Mouse (Mus musculus): ENCODE data around the gene Scarb2. TPM values are rescaled to one million over a fixed set of nuclear protein-coding genes. Genes with fewer than 3 reads are reported as not detected.

The Scarb2 gene
- total and polyA plus RNA-seq, 3 experiments: 38.5 to 85.9 (median 76.7) TPM

DNA sequence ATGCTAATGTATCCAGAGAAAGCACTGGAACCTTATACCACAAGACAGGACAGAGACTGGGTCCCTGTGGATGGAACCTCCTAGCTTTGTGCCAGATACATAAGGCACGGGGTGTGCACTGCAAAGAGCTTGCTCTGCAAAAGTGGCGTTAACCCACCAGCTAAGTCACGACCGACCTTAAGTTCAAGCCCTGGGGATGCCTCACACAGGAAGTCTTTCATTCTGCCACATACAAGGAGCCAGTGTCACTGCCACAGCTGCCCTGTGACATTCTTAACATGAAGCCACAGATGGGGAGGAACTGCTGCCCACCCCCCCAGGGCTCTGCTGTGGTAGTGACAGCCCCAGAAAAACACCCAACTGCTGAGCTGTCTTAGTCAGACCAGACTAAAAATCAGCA lies 15.9 kb downstream of the Scarb2 start:
- WGBS: 53% methylated on average over 4 of the region's 4 CpGs
- intact Hi-C loops (cut with DNase I): no loop called here
- H3K79me2 ChIP-seq (replicated peaks; ENCODE audit: control insufficient read depth, insufficient read depth, low read length): peaks cover 2% of the 10 kb centered on the region
- H3K27ac ChIP-seq: peak overlapping the region; percentile 3
- no peaks in the 10 kb centered on the region for H3K27me3 ChIP-seq (ENCODE audit: control insufficient read depth, insufficient read depth, low read length)
- no peak for TF ChIP-seq POLR2A (IDR thresholded peaks at IDR 0.05; ENCODE audit: insufficient read depth, low read depth, low read length)
- TF ChIP-seq EP300 (IDR thresholded peaks at IDR 0.05; ENCODE audit: insufficient read depth, low read depth, low read length): no peak
- no peak for TF ChIP-seq CTCF (IDR thresholded peaks at IDR 0.05)
- DNase-seq: peak in 1 of 2 experiments; percentile 20
- no peak overlapping the region for H3K4me3 ChIP-seq
- 0 out of 2 replicates have a peak overlapping the region, but pooled peaks have one; percentile 19 for H3K9ac ChIP-seq (ENCODE audit: low read depth, low read length)
- H3K4me1 ChIP-seq (ENCODE audit: control insufficient read depth, insufficient read depth, low read length): peaks cover 23% of the 10 kb centered on the region
- peaks cover 21% of the 10 kb centered on the region for H3K36me3 ChIP-seq (ENCODE audit: control insufficient read depth, insufficient read depth, low read length)

- no peak for DNase-seq
- WGBS: 67% methylated on average over 3 of the region's 3 CpGs
- Histone ChIP-seq H3K27ac (peak overlapping the region; percentile 3; the same call in 1 of the 2 replicates), H3K4me3 (no peak overlapping the region), H3K27me3 (ENCODE audit: control insufficient read depth, insufficient read depth, low read length) (no peaks in the 10 kb centered on the region), H3K79me2 (replicated peaks; ENCODE audit: control insufficient read depth, insufficient read depth, low read length) (peaks cover 2% of the 10 kb centered on the region), H3K9ac (ENCODE audit: low read depth, low read length) (no peak overlapping the region), H3K36me3 (ENCODE audit: control insufficient read depth, insufficient read depth, low read length) (peaks cover 21% of the 10 kb centered on the region), H3K4me1 (ENCODE audit: control insufficient read depth, insufficient read depth, low read length) (peaks cover 22% of the 10 kb centered on the region)
- TF ChIP-seq EP300 (IDR thresholded peaks at IDR 0.05; ENCODE audit: insufficient read depth, low read depth, low read length) (no peak), POLR2A (IDR thresholded peaks at IDR 0.05; ENCODE audit: insufficient read depth, low read depth, low read length) (no peak), CTCF (IDR thresholded peaks at IDR 0.05) (no peak)
- intact Hi-C loops (cut with DNase I): no loop called here
These were observed 16.3 kb downstream of the Scarb2 start for GRCm38 (mm10) chr5:92490304-92490703.

DNA sequence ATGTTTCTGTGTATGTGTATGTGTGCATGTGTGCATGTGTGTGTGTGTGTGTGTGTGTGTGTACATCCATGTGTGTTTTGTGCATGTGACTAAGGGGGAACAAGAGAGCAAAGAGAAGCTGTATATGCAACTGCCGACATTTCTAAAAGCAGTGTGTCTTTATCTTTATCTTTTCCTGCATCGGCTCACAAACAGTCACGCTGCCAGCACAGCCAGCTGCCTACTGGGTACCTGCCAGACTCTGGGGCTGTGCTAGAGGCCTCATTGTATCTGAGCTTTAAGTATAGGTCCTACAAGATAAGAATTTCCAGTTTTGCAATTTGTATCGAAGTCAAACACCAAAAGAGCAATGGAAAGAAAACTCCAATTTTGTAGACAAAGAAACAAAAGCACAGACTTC lies 17.1 kb downstream of the Scarb2 start:
- TF ChIP-seq POLR2A (IDR thresholded peaks at IDR 0.05; ENCODE audit: insufficient read depth, low read depth, low read length) (no peak), CTCF (IDR thresholded peaks at IDR 0.05) (no peak), EP300 (IDR thresholded peaks at IDR 0.05; ENCODE audit: insufficient read depth, low read depth, low read length) (no peak)
- Histone ChIP-seq H3K36me3 (ENCODE audit: control insufficient read depth, insufficient read depth, low read length) (peaks cover 18% of the 10 kb centered on the region), H3K27ac (peak overlapping the region; percentile 5; the same call in 1 of the 2 replicates), H3K4me1 (ENCODE audit: control insufficient read depth, insufficient read depth, low read length) (peaks cover 20% of the 10 kb centered on the region), H3K27me3 (ENCODE audit: control insufficient read depth, insufficient read depth, low read length) (no peaks in the 10 kb centered on the region), H3K4me3 (no peak overlapping the region), H3K79me2 (replicated peaks; ENCODE audit: control insufficient read depth, insufficient read depth, low read length) (peaks cover 4% of the 10 kb centered on the region), H3K9ac (ENCODE audit: low read depth, low read length) (no peak overlapping the region)
- intact Hi-C loops (cut with DNase I): no loop called here
- no peak for DNase-seq
- 4% methylated on average over 4 of the region's 4 CpGs for WGBS

DNA sequence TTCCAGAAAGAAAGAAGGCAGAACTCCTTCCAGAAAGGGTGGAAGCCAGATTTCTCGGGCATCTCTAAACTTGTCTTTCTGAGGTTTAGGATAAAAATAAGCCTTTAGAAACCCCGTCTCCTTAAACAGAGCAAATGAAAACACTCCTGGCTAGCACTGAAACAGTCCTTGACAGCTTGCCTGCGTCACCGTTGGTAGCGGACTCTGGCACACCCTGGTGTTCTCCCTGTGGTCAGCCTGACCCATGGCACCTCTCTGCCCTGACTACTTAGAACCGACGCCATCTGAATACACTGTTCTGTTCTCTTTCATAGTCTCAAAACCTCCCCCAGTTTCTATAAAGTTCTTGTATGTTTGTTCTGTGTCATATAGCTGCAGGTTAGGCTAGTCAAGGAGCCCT lies 17.7 kb downstream of the Scarb2 start:
- Histone ChIP-seq H3K79me2 (replicated peaks; ENCODE audit: control insufficient read depth, insufficient read depth, low read length) (peaks cover 6% of the 10 kb centered on the region), H3K27ac (peak overlapping the region; percentile 22; the same call in 1 of the 2 replicates), H3K9ac (ENCODE audit: low read depth, low read length) (no peak overlapping the region), H3K4me1 (ENCODE audit: control insufficient read depth, insufficient read depth, low read length) (peaks cover 20% of the 10 kb centered on the region), H3K27me3 (ENCODE audit: control insufficient read depth, insufficient read depth, low read length) (no peaks in the 10 kb centered on the region), H3K36me3 (ENCODE audit: control insufficient read depth, insufficient read depth, low read length) (peaks cover 13% of the 10 kb centered on the region), H3K4me3 (no peak overlapping the region)
- 39% methylated on average over 7 of the region's 7 CpGs for WGBS
- TF ChIP-seq CTCF (IDR thresholded peaks at IDR 0.05): peak; percentile 47
- no peak for TF ChIP-seq EP300 (IDR thresholded peaks at IDR 0.05; ENCODE audit: insufficient read depth, low read depth, low read length)
- intact Hi-C loops (cut with DNase I): no loop called here
- peak; percentile 41 to 52 for DNase-seq

- H3K79me2 ChIP-seq (replicated peaks; ENCODE audit: control insufficient read depth, insufficient read depth, low read length): peaks cover 6% of the 10 kb centered on the region
- 22% methylated on average over 3 of the region's 3 CpGs for WGBS
- H3K27me3 ChIP-seq (ENCODE audit: control insufficient read depth, insufficient read depth, low read length): no peaks in the 10 kb centered on the region
- peaks cover 20% of the 10 kb centered on the region for H3K4me1 ChIP-seq (ENCODE audit: control insufficient read depth, insufficient read depth, low read length)
- intact Hi-C loops (cut with DNase I): no loop called here
- no peak overlapping the region for H3K4me3 ChIP-seq
- TF ChIP-seq CTCF (IDR thresholded peaks at IDR 0.05): no peak
- TF ChIP-seq EP300 (IDR thresholded peaks at IDR 0.05; ENCODE audit: insufficient read depth, low read depth, low read length): no peak
- no peak for TF ChIP-seq POLR2A (IDR thresholded peaks at IDR 0.05; ENCODE audit: insufficient read depth, low read depth, low read length)
- H3K9ac ChIP-seq (ENCODE audit: low read depth, low read length): no peak overlapping the region
- peaks cover 9% of the 10 kb centered on the region for H3K36me3 ChIP-seq (ENCODE audit: control insufficient read depth, insufficient read depth, low read length)
- no peak for DNase-seq
- peak overlapping the region; percentile 22; the same call in 1 of the 2 replicates for H3K27ac ChIP-seq
These were observed 18.2 kb downstream of the Scarb2 start for GRCm38 (mm10) chr5:92488408-92488807.

DNA sequence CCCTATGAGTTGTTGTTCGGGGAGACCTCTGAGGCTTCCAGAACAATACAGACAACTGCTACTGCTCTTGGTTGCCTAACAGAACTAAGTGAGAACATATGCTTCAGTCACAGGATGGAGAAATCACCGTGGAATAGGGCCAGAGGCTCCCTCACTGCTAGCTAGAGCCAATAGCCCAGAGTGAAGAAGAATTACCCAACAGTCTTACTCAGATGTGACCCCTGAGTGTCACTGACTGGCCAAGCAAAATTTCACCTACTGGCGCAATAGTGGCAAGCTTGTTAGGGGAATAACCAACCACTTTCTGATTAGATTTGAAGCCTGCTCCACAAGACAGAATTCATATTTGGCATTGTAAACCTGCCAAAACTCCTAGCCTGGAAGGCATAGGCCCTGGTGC lies 19.9 kb downstream of the Scarb2 start:
- Histone ChIP-seq H3K36me3 (ENCODE audit: control insufficient read depth, insufficient read depth, low read length) (peaks cover 7% of the 10 kb centered on the region), H3K79me2 (replicated peaks; ENCODE audit: control insufficient read depth, insufficient read depth, low read length) (peaks cover 6% of the 10 kb centered on the region), H3K27me3 (ENCODE audit: control insufficient read depth, insufficient read depth, low read length) (no peaks in the 10 kb centered on the region), H3K4me3 (no peak overlapping the region), H3K4me1 (ENCODE audit: control insufficient read depth, insufficient read depth, low read length) (peaks cover 16% of the 10 kb centered on the region), H3K27ac (no peak overlapping the region), H3K9ac (ENCODE audit: low read depth, low read length) (no peak overlapping the region)
- WGBS: 55% methylated on average over 3 of the region's 3 CpGs
- TF ChIP-seq EP300 (IDR thresholded peaks at IDR 0.05; ENCODE audit: insufficient read depth, low read depth, low read length) (0 out of 2 replicates have a peak, but pooled peaks have one; percentile 46), POLR2A (IDR thresholded peaks at IDR 0.05; ENCODE audit: insufficient read depth, low read depth, low read length) (no peak)
- intact Hi-C loops (cut with DNase I): no loop called here
- DNase-seq: peak; percentile 50 to 66
